Mouse (Mus musculus) hindbrain, embryonic 16.5 days (tissue): ENCODE results near the gene Pibf1. TPM values are rescaled to one million over a fixed set of nuclear protein-coding genes. Genes with fewer than 3 reads are reported as not detected.

ENCODE experiments used
- ATAC-seq: fragments of 200-750 bp; cut with Nextera tagmentation; 2 replicates; pipeline ENCODE4 v1.8.0; 2017; ENCODE audit warnings: moderate TSS enrichment, moderate library complexity
- H3K27ac ChIP-seq: fragments of 300-500 bp; sonication (generic); 2 replicates; pipeline ENCODE4 v1.5.1; 2014; ENCODE audit warnings: low read depth, mild to moderate bottlenecking, control low read depth, low read length, moderate library complexity
- H3K27me3 ChIP-seq: fragments of 300-500 bp; sonication (generic); replicated peaks from 2 replicates; pipeline ENCODE4 v1.6.1; 2014; ENCODE audit warnings: low read length; ENCODE audit not compliant: control insufficient read depth, insufficient read depth
- H3K36me3 ChIP-seq: fragments of 300-500 bp; sonication (generic); 2 replicates; pipeline ENCODE4 v1.6.1; 2014; ENCODE audit warnings: mild to moderate bottlenecking, low read length, moderate library complexity, mixed read lengths; ENCODE audit not compliant: control insufficient read depth, insufficient read depth
- H3K4me1 ChIP-seq: fragments of 300-500 bp; sonication (generic); 2 replicates; pipeline ENCODE4 v1.6.1; 2014; ENCODE audit warnings: low read depth, low read length; ENCODE audit not compliant: control insufficient read depth, insufficient read depth
- H3K4me2 ChIP-seq: fragments of 300-500 bp; sonication (generic); 2 replicates; pipeline ENCODE4 v1.6.1; 2014; ENCODE audit warnings: mild to moderate bottlenecking, low read length, control low read depth, moderate library complexity
- H3K4me3 ChIP-seq: fragments of 300-500 bp; sonication (generic); 2 replicates; pipeline ENCODE4 v1.5.1; 2014; ENCODE audit warnings: mild to moderate bottlenecking, low read length, control low read depth, moderate library complexity
- H3K9ac ChIP-seq: fragments of 300-500 bp; sonication (generic); 2 replicates; pipeline ENCODE4 v1.6.1; 2014; ENCODE audit warnings: low read depth, mild to moderate bottlenecking, control low read depth, low read length, moderate library complexity
- H3K9me3 ChIP-seq: fragments of 300-500 bp; sonication (generic); 2 replicates; pipeline ENCODE4 v1.6.1; 2014; ENCODE audit warnings: mild to moderate bottlenecking, low read length, moderate library complexity; ENCODE audit not compliant: control insufficient read depth
- whole genome bisulfite sequencing: fragments of 180-500 bp; shearing (Covaris S2); extraction: QIAGEN DNeasy Blood & Tissue Kit; methylation state at CpG from one replicate; pipeline ENCODE4 v1.1.7; 2014; 5-methylcytosine and 5-hydroxymethylcytosine counted together
- polyA plus RNA-seq: library from polyadenylated mRNA; unstranded; fragments of >200 nt; fragmentation: Nextera tagmentation; extraction: Ambion mirVana; gene quantifications from 2 replicates; pipeline ENCODE4 v1.2.1, GENCODE M21; 2015

The Pibf1 gene
- polyA plus RNA-seq, 1 experiment from 2014 or later: 17.0 TPM

DNA sequence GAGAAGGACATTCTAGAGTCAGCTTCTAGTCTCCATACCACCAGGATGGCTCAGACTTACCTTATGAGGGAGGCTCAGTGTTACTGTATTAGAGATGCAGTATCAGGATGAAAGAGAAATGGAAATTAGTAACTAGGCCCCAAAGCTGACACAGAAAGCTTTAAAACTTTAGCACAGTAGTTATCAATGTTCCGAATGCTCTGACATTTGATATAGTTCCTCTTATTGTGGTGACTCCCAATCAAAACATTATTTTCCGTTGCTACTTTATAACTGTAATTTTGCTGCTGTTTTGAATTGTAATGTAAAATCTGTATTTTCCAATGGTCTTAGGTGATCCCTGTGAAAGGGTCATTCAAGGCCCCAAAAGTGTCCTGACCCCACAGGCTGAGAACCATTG lies 7.4 kb downstream of the Pibf1 start:
- WGBS: 87% methylated on average over 2 of the region's 2 CpGs
- H3K36me3 ChIP-seq: peaks cover 19% of the 10 kb centered on the region
- H3K4me2 ChIP-seq: no peak overlapping the region
- no peaks in the 10 kb centered on the region; the same call in 1 of the 2 replicates for H3K4me1 ChIP-seq
- H3K4me3 ChIP-seq: no peak overlapping the region
- no peak overlapping the region for H3K27ac ChIP-seq
- H3K9me3 ChIP-seq: no peaks in the 10 kb centered on the region
- no peak for ATAC-seq
- no peaks in the 10 kb centered on the region for H3K27me3 ChIP-seq
- no peak overlapping the region for H3K9ac ChIP-seq

GRCm38 (mm10) chr14:99107631-99108187 lies 8.5 kb downstream of the Pibf1 start:
- ATAC-seq: no peak
- 55% methylated on average over 2 of the region's 2 CpGs for WGBS

DNA sequence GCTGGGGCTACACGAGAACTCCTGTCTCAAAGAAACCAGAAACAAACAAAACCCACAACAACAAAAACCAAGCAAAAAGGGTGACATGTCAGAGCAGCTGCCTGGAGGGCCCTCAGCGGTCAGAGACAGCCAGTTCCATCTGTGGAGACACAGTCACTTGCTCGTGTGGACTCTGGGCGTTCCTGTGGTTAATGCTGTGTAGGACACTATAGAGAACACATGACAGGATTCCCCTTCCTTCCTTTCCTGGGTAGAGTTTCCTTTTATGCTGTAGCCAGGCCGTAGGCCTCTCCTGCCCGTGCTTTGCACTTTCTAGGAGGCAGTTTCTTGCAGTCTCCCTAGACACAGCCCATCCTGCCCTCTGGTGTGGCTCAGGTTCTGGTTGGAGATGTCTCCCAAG lies 9.5 kb downstream of the Pibf1 start:
- H3K36me3 ChIP-seq: peaks cover 23% of the 10 kb centered on the region
- H3K4me2 ChIP-seq: no peak overlapping the region
- H3K9me3 ChIP-seq: no peaks in the 10 kb centered on the region
- 94% methylated on average over 6 of the region's 6 CpGs for WGBS
- no peak overlapping the region for H3K27ac ChIP-seq
- no peaks in the 10 kb centered on the region for H3K4me1 ChIP-seq
- ATAC-seq: no peak
- no peak overlapping the region for H3K4me3 ChIP-seq
- no peaks in the 10 kb centered on the region for H3K27me3 ChIP-seq
- H3K9ac ChIP-seq: no peak overlapping the region

More at GRCm38 (mm10) chr14:99107631-99108187, 8.5 kb downstream of the Pibf1 start:
- no peak overlapping the region for H3K4me2 ChIP-seq
- H3K27me3 ChIP-seq: no peaks in the 10 kb centered on the region
- H3K36me3 ChIP-seq: peaks cover 19% of the 10 kb centered on the region
- H3K27ac ChIP-seq: no peak overlapping the region
- H3K9me3 ChIP-seq: no peaks in the 10 kb centered on the region
- H3K4me1 ChIP-seq: no peaks in the 10 kb centered on the region
- no peak overlapping the region for H3K4me3 ChIP-seq
- H3K9ac ChIP-seq: no peak overlapping the region

GRCm38 (mm10) chr14:99117576-99117975 lies 18.4 kb downstream of the Pibf1 start:
- H3K4me2 ChIP-seq: no peak overlapping the region
- 90% methylated on average over 4 of the region's 4 CpGs for WGBS

DNA sequence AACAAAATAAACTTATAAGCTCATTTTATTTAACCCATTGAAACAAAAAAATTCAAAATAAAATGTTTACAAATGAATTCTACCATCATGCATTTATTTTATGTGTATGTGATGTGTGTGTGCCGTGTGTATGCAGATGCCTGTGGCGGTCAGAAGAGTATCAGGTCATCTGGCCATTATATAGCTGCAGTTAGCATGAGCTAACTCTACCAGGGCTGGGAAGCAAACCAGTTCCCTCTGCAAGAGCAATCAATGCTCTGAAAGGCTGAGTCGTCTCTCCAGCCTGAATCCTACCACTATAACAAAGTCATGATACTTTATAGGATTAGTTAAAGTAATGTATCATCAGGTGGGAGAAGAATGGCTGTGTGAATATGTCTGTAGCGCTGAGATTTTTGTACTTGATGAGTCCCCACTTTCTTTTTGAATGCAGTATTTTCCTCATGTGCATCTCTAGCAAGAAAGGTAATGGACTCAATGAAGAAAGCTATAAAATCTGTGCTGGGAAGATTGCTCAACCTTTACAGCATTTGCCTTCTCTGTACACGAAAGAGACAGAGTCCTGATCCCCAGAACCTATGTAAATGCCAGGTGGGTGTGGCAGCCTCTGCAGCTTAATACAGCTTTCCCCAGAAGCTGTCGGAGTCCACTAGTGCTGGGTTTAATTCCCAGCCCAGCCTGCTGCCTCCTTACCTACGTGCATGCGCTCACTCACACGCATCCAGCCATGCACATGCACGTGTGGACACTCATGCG lies 22.5 kb downstream of the Pibf1 start:
- Histone ChIP-seq H3K4me3 (no peak overlapping the region), H3K9me3 (no peaks in the 10 kb centered on the region), H3K36me3 (peaks cover 7% of the 10 kb centered on the region), H3K27ac (no peak overlapping the region), H3K4me2 (no peak overlapping the region), H3K27me3 (no peaks in the 10 kb centered on the region), H3K4me1 (no peaks in the 10 kb centered on the region), H3K9ac (no peak overlapping the region)
- WGBS: 92% methylated on average over 11 of the region's 11 CpGs
- no peak for ATAC-seq

More at GRCm38 (mm10) chr14:99117576-99117975, 18.4 kb downstream of the Pibf1 start:
- no peaks in the 10 kb centered on the region for H3K27me3 ChIP-seq
- no peak overlapping the region for H3K4me3 ChIP-seq
- peaks cover 20% of the 10 kb centered on the region for H3K36me3 ChIP-seq
- H3K4me1 ChIP-seq: no peaks in the 10 kb centered on the region
- H3K9ac ChIP-seq: no peak overlapping the region
- no peaks in the 10 kb centered on the region for H3K9me3 ChIP-seq
- no peak overlapping the region for H3K27ac ChIP-seq
- no peak for ATAC-seq

GRCm38 (mm10) chr14:99124076-99124475 lies 24.9 kb downstream of the Pibf1 start:
- Histone ChIP-seq H3K4me3 (no peak overlapping the region), H3K36me3 (peaks cover 4% of the 10 kb centered on the region; the same call in 1 of the 2 replicates), H3K27me3 (no peaks in the 10 kb centered on the region), H3K9ac (no peak overlapping the region), H3K4me1 (no peaks in the 10 kb centered on the region), H3K4me2 (no peak overlapping the region), H3K9me3 (no peaks in the 10 kb centered on the region), H3K27ac (no peak overlapping the region)
- WGBS: 88% methylated on average over 4 of the region's 4 CpGs
- ATAC-seq: no peak

- Histone ChIP-seq H3K9me3 (no peaks in the 10 kb centered on the region), H3K4me1 (no peaks in the 10 kb centered on the region), H3K27me3 (no peaks in the 10 kb centered on the region), H3K4me2 (no peak overlapping the region), H3K36me3 (peaks cover 4% of the 10 kb centered on the region; the same call in 1 of the 2 replicates), H3K9ac (no peak overlapping the region), H3K27ac (no peak overlapping the region), H3K4me3 (no peak overlapping the region)
- WGBS: 96% methylated on average over 4 of the region's 4 CpGs
- no peak for ATAC-seq
These were observed 27.5 kb downstream of the Pibf1 start for GRCm38 (mm10) chr14:99126713-99127112.

DNA sequence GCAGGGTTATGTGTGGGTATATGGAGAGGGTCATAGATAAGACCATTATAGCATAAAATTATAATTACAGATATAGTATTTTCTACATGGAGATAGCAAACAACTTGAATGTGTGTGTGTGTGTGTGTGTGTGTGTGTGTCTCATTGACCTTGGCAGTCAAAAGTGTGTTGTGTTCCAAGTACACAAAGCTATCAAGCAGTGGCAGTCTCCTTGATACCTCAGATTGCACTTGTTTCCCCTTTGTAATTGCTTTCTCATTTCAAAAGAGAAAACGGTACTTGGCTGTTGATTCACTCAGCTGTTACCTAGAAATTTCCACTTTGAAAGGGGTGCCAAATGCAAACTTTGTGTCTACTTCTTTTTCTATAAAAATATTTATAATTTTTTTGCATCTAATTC lies 28.3 kb downstream of the Pibf1 start:
- Histone ChIP-seq H3K36me3 (0 out of 2 replicates have a peak, but pooled peaks cover 2% of the 10 kb centered on the region), H3K4me3 (no peak overlapping the region), H3K4me2 (no peak overlapping the region), H3K4me1 (no peaks in the 10 kb centered on the region), H3K9me3 (no peaks in the 10 kb centered on the region), H3K9ac (no peak overlapping the region), H3K27ac (no peak overlapping the region), H3K27me3 (no peaks in the 10 kb centered on the region)
- ATAC-seq: no peak
- 70% methylated on average over 1 of the region's 1 CpGs for WGBS

GRCm38 (mm10) chr14:99129050-99129449 lies 29.8 kb downstream of the Pibf1 start:
- Histone ChIP-seq H3K9ac (no peak overlapping the region), H3K4me3 (no peak overlapping the region), H3K4me1 (no peaks in the 10 kb centered on the region), H3K27ac (no peak overlapping the region), H3K36me3 (0 out of 2 replicates have a peak, but pooled peaks cover 2% of the 10 kb centered on the region), H3K27me3 (no peaks in the 10 kb centered on the region), H3K9me3 (no peaks in the 10 kb centered on the region), H3K4me2 (no peak overlapping the region)
- WGBS: 91% methylated on average over 2 of the region's 2 CpGs
- no peak for ATAC-seq
